Comparison of ENCODE assay signal across 8 mouse cellular contexts in genomic region chr11:102320686-102321005, GRCm38 (mm10). TPM values are rescaled to one million over a fixed set of nuclear protein-coding genes. Genes with fewer than 3 reads are reported as not detected.
DNase-seq lines count a peak whose midpoint lies in the region; TF ChIP-seq lines count a peak whose summit lies in the region.

No protein-coding gene starts in this region.

- intact Hi-C loops in left cerebral cortex, adult 2 months (cut with DNase I) = loop anchor here (1.0 kb wide), 1 partner anchor 73 kb away; the partner anchor contains the start of gene Rundc3a

- peak overlapping the region; percentile 91 for H3K27ac ChIP-seq in brown adipose tissue, adult 24 weeks (replicated peaks; ENCODE audit: low read depth, low read length)
- H3K27ac ChIP-seq in left cerebral cortex, adult 2 months = peak overlapping the region; percentile 94

- TF ChIP-seq CTCF in left cerebral cortex, adult 2 months (IDR thresholded peaks at IDR 0.05) = peak; percentile 32

- DNase-seq in MN1 (ENCODE audit: low spot score) = peak; percentile 91
- peak; percentile 85 to 89 for DNase-seq in frontal cortex, adult 2 months (ENCODE audit: extremely low spot score in 1 of 2, low spot score in 1 of 2)
- peak; percentile 87 for DNase-seq in heart, postnatal 4 days
- DNase-seq in left cerebral cortex, adult 2 months (ENCODE audit: extremely low spot score in 1 of 2, low spot score in 2 of 2) = peak; percentile 69 to 71
- DNase-seq in lung, postnatal 36 days = peak; percentile 75
- DNase-seq in right cerebral cortex, postnatal 36 days (ENCODE audit: low spot score in 2 of 2) = peak; percentile 76 to 81
- no peak for DNase-seq in spleen, postnatal 36 days (ENCODE audit: low spot score in 2 of 2)

- H3K4me1 ChIP-seq in brown adipose tissue, adult 24 weeks (ENCODE audit: control insufficient read depth, insufficient read depth, insufficient read length, low read length) = no peaks in the 10 kb centered on the region

- peak overlapping the region; percentile 85 for H3K4me3 ChIP-seq in brown adipose tissue, adult 24 weeks (ENCODE audit: insufficient read depth, low read depth, low read length)
- peak overlapping the region; percentile 80 for H3K4me3 ChIP-seq in left cerebral cortex, adult 2 months

RNA-seq across cellular contexts. Expression of gene Ubtf, which starts 1.1 kb away (rescaled TPM):
- polyA plus RNA-seq in brown adipose tissue, adult 24 weeks (2012; ENCODE audit: insufficient read depth, insufficient read length, missing spikeins) = 41.7 and 47.6 TPM in 2 replicates
- polyA plus RNA-seq in frontal cortex, adult 2 months (2012; rRNA removed) = 96.7 and 99.3 TPM in 2 replicates
- total RNA-seq in heart, postnatal 4 days (2021) = 10 to 100 TPM; 81.9 to 89.3 TPM
- 100 to 1,000 TPM; 131 to 141 TPM for total RNA-seq in left cerebral cortex, adult 2 months (2021)

RNA-seq across cellular contexts. Expression of gene Atxn7l3, which starts 24.2 kb away (rescaled TPM):
- 11.6 and 13.1 TPM in 2 replicates for polyA plus RNA-seq in brown adipose tissue, adult 24 weeks (2012; ENCODE audit: insufficient read depth, insufficient read length, missing spikeins)
- polyA plus RNA-seq in frontal cortex, adult 2 months (2012; rRNA removed) = 142 and 147 TPM in 2 replicates
- 10 to 100 TPM; 36.8 to 39.4 TPM for total RNA-seq in heart, postnatal 4 days (2021)
- 100 to 1,000 TPM; 236 to 242 TPM for total RNA-seq in left cerebral cortex, adult 2 months (2021)

RNA-seq across cellular contexts. Expression of gene Tmub2, which starts 35.9 kb away (rescaled TPM):
- polyA plus RNA-seq in brown adipose tissue, adult 24 weeks (2012; ENCODE audit: insufficient read depth, insufficient read length, missing spikeins) = 20.5 and 24.2 TPM in 2 replicates
- polyA plus RNA-seq in frontal cortex, adult 2 months (2012; rRNA removed) = 82.5 and 85.4 TPM in 2 replicates
- 10 to 100 TPM; 26.6 to 27.7 TPM for total RNA-seq in heart, postnatal 4 days (2021)
- 10 to 100 TPM; 66.6 to 74.4 TPM for total RNA-seq in left cerebral cortex, adult 2 months (2021)

RNA-seq across cellular contexts. Expression of gene Slc4a1, which starts 45.4 kb away (rescaled TPM):
- polyA plus RNA-seq in brown adipose tissue, adult 24 weeks (2012; ENCODE audit: insufficient read depth, insufficient read length, missing spikeins) = 1.2 TPM in 1 of 2 replicates, not detected in the other
- 0.48 and 0.60 TPM in 2 replicates for polyA plus RNA-seq in frontal cortex, adult 2 months (2012; rRNA removed)
- 10 to 100 TPM in 1 of 2 experiments, 1 to 10 TPM in 1; 7.2 to 22.1 TPM for total RNA-seq in heart, postnatal 4 days (2021)
- total RNA-seq in left cerebral cortex, adult 2 months (2021) = under 1 TPM; 0.16 to 0.43 TPM

RNA-seq across cellular contexts. Expression of gene Asb16, which starts 52.1 kb away (rescaled TPM):
- polyA plus RNA-seq in brown adipose tissue, adult 24 weeks (2012; ENCODE audit: insufficient read depth, insufficient read length, missing spikeins) = 0.48 and 1.0 TPM in 2 replicates
- polyA plus RNA-seq in frontal cortex, adult 2 months (2012; rRNA removed) = 2.3 and 2.7 TPM in 2 replicates
- total RNA-seq in heart, postnatal 4 days (2021) = under 1 TPM; 0.33 to 0.41 TPM
- 1 to 10 TPM; 1.2 to 1.4 TPM for total RNA-seq in left cerebral cortex, adult 2 months (2021)

Comparison
In these comparisons a context has a peak if more than half of its experiments do, and no peak if none do; other contexts are left out.
1. DNase-seq: peak in MN1 (single experiment), frontal cortex, adult 2 months (2 of 2), heart, postnatal 4 days (single experiment), left cerebral cortex, adult 2 months (2 of 2), lung, postnatal 36 days (single experiment) and right cerebral cortex, postnatal 36 days (2 of 2); none in spleen, postnatal 36 days (0 of 2).
2. RNA of gene Atxn7l3, which starts 24.2 kb away (total RNA-seq): 236 to 242 TPM in left cerebral cortex, adult 2 months; 36.8 to 39.4 TPM in heart, postnatal 4 days; every median in the first group is over 4 times any median in the second.